Mouse (Mus musculus) thymus, postnatal 14 days (tissue): ENCODE results near the gene Efna1.
A peak's percentile ranks its signal among the peaks of the same experiment; 100 is the strongest.

Source experiments
- DNase-seq: peaks from one replicate; pipeline ENCODE4 v3.0.0; 2021

Efna1 gene

DNA sequence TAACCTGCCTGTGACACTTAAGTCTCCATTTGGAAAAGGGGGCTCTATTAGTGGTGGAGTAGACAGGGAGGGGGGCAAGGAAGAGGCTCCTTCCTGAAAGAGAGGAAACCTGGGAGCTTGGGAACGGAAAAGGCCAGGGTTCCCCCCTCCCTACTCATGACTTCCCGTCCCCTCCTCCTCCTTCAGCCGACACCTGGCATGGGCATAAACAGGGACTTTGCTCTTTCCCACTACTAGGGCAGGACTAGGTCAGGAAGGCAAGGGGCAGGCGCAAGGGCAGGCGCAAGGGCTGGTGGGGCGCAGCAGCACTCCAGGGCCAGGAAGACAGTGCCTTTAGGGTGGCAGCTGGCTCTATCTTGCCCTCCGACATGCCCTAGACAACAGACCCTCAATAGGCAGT lies 2.8 kb downstream of the Efna1 start:
- no peak for DNase-seq

DNA sequence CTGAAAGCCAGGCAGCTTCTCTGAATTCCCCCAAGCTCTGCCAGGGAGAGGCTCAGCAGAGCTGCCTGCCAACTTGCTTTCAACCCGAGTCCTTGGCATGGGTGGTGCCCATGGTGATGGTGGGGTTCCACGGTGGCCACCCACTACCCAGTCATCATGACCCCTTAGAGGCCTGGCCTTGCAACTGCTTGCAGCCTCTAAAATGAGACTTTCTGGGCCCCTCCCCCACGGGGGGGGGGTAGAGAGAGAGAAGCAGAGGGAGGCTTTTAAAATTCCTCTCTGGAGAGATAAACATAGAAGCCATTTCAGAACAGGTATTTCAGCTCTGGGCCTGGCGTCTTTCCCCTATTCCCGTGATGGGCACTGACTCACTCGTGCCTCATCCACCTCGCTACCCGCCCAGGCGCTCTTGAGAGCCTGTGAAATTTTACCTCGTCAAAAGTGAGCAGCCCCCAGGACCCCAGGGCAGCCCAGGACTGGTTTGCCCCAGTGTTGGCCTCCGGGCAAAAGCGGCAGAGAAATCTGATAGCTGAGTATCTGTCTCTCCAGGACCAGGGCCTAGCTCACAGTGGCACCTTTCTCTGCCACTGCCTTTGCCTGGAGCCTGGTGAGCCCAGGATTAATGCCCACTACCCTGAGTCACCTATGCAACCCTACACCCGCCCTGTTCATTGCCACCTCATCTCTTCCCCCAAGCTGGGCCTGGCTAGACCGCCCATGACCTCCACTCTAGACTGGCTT lies 3.5 kb downstream of the Efna1 start:
- DNase-seq: no peak

DNA sequence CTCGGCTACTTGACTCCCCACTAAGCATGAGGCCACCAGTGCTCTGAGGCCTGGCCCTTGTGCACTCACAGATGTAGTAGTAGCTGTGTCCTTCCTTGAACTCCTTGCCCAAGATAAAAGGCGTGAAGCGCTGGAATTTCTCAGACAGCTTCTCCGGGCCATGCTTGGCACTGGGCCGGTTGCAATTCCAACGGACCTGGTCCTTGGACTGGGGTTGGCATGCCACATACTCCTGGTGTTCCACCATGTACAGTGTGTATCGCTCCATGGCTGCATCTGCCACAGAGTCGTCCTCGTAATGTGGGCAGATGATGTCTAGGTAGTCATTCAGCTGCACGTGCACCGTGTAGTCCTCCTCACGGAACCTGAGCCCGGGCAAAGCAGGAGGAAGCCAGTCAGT lies 4.9 kb downstream of the Efna1 start:
- no peak for DNase-seq

DNA sequence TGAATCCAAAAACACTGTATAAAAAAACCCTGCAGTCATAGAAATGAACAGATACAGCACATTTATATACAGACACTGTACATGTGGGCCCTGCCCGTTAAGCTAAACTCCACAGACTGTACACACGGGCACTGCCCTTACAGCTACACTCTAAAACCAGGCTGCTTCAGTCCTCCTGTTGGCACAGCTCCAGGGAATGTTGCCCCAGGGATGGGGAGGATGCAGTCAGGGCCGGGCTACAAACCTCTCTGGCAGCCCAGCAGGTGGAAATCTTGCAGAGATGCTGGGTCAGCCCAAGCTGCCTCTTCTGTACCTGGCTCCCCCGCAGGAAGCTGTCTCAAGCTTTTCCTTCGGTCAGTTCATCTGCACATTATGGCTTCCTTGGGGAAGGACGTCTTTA lies 9.2 kb downstream of the Efna1 start:
- DNase-seq: no peak

DNA sequence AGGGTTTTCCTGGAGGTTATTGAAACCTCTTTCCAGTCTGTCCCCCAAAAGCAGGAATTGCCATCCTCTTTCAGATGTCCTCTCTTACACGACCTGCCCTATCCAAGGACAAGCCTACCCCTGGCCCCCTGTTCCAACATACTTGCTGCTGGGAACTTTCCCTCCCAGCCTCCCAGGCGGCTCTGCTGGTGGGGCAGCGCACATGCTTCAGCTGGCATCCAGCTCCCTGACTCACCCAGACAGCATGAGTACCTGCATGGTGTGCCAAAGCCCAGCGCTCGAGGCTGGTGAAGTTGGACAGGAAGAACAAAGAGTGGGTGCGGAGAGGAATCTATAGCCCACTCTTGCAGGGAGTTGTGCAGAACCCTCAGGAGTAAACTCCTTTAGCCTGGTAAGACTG lies 10.1 kb downstream of the Efna1 start:
- peak; percentile 23 for DNase-seq

DNA sequence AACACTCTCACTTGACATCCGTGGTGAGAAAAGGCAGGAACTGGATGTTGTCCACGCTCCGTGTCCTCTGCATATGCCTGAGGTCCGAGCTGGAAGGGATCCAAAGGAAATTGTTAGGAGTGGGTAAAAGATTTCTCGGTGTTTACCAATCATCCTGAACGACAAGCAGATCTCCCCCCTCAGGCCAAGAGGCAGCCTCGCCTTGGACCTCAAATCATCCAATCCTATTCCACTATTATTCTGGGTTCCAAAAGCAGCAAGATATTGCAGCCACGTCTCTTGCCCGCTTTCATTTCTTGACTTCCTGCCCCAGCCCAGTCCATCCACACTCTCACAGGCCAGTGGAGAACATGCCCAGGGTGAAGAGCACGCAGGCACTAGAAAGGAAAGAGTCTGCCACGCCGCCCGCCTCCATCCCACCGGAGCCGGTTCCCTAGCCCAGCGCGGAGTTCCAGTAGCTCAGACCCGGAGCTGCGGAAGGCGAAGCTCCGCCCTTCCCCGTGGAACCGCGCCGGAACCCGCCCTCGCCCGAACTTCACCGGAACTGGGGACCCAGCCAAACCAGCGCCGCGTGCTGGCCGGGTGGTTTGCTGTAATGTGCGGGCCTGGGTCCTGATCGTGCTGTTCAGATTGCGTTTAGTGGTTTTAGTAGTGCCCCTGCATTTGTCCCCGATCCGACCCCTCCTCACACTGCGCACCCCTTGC lies 10.7 kb downstream of the Efna1 start, which contains the start of gene Slc50a1:
Gene Slc50a1 (minus strand): TSS at position 520 of the 705 bp plus-strand sequence.
- peak; percentile 88 for DNase-seq

DNA sequence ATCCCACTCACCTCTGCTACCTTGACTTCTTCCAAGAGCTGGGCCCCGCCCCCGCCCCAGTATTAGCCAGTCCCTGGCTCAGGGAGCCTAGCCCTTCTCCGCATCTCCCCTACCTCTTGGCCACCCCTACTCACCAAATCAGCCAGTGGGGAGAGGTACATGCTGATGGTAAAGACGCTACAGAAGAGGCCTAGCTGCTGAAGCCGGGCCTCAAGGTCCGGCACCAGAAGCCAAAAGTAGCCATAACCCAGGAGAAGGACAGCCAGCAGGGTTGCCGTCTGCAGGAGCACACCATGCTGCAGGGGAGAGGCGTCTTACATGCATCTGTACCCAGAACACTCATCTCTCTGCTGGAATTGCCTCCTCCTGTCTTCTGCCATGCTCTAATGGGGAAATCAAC lies 12.0 kb downstream of the Efna1 start:
- no peak for DNase-seq

DNA sequence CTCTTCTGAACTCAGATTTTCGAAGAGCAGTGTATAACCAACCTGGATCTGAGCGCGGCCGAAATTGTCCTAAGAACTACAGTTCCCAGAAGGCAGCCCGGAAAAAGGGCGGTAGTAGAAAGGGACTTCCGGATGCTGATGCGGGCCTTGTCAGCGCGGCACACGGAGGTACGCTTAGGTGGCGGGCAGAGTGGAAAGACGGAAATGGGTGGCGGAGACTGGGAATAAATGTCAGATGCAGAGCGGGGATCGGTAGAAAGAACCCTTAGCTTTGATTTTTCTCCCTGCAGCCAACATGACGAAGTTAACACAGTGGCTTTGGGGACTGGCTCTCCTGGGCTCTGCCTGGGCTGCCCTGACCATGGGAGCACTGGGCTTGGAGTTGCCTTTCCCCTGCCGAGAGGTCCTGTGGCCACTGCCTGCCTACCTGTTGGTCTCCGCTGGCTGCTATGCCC lies 14.5 kb downstream of the Efna1 start:
- peak; percentile 84 for DNase-seq

DNA sequence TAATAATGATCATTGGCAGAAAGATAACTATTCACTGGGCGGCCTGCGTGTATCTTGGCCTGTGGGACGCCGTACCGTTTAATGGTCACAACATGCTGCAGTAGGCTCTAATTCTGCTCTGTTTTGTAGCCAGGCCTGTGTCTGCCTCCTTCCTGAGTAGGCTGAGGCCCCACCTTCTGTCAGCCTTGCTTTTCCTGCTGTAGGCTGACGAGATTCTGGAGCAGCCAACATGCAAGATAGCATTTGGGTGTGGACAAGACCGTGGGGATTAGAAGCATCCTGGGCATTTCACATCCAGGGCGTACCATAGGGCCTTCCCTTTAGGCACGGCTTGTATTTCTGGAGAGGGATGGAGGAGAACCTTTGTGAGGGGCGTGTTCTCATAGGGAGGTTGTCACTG lies 18.5 kb downstream of the Efna1 start:
- no peak for DNase-seq

DNA sequence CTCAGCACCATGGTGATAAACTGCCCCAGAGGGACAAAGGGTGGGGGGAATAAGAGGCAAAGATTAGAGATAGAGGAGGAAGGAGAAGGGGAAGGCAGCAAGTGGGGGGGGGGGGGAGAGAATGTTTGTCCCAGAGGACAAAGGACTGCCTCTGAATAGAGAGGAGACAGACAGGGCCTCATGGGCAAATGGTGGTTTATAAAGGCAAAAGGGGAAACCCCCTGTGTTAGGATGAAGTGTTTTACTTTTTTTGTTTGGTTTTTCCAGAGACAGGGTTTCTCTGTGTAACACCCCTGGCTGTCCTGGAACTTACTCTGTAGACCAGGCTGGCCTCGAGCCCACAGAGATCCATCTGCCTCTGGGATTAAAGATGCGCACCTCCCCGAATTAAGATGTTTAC lies 20.7 kb downstream of the Efna1 start:
- no peak for DNase-seq

DNA sequence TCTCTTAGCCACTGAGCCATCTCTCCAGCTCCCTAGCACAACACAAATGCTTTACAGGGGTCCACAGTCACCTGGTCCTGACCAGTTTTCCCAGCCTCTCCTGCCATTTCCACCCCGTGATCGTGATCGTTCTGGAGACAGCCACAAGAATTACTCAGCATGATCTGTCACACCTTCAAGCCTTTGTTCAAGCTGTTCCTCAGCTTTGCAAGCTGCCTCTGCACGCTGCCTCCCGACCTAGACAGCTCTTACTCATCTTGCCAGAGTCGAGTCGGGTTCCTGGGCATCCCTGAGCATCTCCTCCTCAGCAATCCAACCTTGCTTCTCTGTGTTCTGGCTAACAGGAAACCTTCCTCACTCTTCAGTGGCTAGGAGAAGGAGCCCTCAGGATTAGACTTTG lies 21.9 kb downstream of the Efna1 start, which contains the start of gene Dpm3:
Gene Dpm3 (plus strand): TSS at position 283 of the 400 bp plus-strand sequence.
- DNase-seq: no peak

DNA sequence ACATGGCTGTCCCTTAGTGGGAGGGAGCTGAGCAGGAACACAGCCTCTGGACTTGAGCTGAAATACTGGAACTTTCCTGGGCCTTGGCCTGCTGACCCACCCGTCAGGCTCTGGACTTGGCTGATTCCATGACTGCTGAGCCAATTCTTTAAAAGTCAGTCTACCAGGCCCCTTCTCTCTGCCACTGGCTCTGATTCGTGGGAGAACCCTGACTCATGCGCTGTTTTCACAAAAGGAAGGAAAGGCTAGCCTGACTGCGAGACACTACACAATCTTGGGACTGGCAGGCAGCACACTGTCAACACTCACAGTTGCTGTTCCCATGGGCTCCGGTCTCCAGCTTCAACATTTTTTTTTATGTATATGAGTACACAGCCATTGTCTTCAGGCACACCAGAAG lies 24.8 kb downstream of the Efna1 start:
- no peak for DNase-seq

DNA sequence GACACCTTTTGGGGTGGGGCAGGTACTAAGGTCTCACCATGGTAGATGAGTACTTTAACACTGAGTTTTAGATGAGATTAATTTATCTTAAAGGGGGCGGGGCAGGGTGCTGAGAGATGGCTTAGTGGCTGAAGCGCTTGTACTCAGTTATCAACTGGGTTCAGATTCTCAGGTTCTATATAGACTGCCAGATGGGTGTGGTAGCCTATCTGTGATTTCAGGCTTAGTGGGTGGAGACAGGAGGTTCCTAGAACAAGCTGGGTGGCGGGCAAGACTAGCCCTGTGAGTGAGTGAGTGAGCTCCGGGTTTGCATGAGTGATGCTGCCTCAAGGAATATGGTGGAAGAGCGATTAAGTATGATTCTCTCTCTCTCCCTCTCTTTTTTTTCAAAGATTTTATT lies 25.9 kb downstream of the Efna1 start:
- DNase-seq: no peak

DNA sequence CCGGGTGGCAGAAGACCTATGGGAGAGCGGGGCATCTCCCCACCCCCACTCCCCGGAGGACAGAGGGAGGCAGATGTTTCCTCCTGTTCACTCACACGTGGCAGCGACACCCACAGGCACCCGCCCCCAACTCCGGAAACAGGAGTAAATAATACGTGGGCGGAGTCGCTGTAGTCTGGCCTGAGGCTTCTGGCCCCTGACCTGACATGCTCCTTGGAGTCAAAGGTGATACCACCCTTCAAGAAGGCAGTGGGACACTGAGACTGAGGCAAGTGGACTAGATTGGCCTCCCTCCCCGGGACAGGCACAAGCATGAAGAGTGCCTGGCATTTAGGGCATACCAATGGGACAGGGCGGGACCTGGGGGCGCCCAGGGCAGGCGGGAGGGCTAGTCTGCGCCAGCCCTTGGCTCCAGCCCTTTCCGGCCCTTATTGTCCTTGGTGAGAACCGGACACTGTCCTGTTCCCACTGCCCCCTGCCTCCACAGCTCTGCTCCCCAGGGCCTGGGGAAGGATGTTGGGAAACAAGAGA lies 29.5 kb downstream of the Efna1 start:
- DNase-seq: peak; percentile 85

DNA sequence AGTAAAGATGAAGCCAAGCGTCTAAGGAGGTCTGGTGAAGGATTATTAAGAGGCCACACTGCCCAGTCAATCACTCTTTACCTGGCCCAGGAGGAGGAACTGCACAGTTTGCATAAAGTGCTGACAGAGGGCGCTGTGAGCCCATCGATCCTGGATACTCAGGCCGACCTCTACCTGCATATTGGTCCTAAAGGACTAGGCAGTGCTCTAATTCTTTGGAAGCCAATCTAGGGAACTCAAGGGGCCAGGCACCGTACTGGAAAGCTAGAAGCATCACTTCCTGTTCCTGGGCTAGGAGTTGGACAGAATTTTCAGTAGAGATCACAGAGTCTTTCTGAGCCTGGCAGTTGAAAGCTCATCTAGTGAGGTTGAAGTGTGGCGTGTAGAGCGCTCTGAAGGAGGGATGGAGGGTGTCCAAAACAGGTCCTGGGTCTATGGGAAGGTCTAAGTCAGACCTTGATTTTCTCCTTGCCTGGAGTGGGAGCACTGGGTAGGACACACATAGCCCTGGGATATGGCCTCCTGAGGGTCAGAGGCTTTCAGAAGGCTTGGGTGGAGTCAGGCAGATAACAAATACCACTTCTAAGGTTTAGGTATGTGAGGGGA lies 30.4 kb downstream of the Efna1 start:
- peak; percentile 72 for DNase-seq

DNA sequence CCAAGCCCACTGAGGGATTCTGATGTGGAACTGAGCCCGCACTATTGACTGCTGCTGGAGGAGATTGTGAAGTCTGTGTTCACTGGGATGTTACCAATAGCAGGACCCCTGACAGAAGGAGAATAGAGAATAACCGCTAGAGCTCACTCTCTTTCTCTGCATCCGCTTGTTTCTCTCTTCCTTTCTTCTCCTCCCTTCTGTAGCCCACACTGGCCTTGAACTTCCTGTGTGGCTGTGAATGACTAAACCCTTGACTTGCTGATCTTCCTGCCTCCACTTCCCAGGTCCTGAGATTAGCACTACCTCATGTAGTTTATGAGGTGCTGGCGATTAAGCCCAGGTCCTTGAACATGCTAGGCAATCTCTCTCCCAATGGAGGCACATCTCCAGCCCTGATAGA lies 33.5 kb downstream of the Efna1 start:
- DNase-seq: no peak

DNA sequence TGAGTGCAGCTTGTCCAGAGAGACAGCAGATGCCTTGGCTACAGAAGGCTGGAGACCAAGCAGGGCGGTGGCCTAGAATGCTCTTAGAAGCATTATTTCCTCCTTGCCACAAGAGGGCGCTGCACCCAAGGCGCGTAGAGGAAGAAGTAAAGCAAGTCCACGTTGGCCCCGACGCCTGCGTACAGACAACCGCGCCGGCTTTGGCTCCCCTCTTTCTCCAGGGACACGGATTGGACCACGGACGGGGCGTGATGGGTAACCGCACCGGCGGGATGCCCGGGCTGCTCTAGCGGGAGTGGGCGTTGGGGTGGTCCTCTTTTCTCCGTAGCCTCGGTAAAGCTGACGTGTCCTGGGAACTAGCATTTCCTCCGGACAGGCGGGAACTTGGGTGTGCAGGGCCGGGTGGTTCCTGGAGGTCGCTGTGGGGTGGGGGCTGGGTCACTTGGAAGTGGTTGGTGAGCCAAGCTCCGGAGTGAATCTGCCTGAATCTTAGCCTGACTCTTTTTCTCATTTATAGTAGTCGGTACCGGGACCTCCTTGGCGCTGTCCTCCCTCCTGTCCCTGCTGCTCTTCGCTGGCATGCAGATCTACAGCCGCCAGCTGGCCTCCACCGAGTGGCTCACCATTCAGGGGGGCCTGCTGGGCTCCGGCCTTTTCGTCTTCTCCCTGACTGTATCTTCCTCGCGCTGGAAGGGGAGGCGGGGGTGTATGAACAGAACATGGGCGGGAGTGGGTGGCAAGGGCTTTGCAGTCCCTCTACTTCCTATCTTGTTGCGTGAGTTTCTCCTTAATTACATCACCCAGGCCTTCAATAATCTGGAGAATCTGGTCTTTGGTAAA lies 34.5 kb downstream of the Efna1 start, which contains the start of gene Trim46:
Gene Trim46 (minus strand): TSS at position 49 of the 840 bp plus-strand sequence.
- DNase-seq: peak; percentile 87

DNA sequence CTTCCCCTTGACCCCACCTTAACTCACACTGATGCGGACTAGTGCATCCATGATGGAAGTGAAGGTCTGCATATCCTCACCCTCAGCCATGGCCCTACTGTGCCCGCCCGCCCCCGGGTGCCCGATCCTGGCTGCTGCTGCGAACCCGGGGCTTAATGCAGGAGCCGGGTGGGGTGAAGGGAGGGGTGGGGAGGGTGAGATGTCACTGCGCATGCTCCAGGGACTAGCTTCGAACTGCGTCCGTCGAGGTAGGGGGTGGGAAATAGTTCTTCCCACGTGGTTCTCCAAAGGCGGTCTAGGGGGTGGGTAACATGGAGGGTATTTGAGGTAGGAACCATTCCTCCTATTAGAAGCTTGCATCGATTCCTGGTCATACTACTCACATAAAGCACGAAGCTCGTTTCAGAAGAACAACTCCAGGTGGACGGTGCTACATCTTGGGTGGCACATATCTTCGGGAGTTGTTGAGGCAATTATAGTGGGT lies 35.2 kb downstream of the Efna1 start, which contains the start of gene Krtcap2:
Gene Krtcap2 (plus strand): TSS at position 279 of the 484 bp plus-strand sequence.
- peak; percentile 48 for DNase-seq

DNA sequence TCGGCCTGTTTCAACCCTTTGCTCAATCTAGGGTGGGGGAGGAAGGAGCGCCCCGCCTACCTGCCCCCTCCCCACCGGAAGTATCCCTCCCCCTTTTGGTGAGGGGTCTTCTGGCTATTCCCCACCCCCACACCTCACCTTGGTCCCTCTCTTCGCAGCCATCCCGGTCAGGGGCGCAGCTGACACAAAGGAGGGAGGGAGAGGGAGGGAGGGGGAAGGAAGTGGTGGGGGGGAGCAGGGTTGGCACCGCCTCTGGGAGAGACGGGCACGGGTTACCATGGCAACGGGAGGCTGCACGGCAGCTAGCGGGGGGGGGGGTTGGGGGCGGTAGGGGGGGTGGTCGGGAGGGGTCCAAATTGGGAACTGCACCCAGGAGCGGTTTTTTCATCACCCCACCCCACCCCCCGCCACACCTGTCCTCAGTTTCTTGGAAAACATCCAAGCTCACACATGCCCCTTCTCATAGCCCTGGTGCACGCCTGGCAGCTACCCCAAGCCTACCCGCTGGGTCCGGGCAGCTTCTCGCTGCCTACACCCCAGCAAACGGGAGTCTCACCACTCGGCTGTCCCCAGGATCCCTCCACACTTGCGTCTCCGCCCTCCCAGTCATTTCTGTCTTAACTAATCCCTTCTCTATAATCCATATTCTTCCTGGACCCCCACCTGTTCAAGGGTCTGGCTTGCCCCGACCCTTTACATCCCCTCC lies 35.8 kb downstream of the Efna1 start:
- DNase-seq: peak; percentile 78

DNA sequence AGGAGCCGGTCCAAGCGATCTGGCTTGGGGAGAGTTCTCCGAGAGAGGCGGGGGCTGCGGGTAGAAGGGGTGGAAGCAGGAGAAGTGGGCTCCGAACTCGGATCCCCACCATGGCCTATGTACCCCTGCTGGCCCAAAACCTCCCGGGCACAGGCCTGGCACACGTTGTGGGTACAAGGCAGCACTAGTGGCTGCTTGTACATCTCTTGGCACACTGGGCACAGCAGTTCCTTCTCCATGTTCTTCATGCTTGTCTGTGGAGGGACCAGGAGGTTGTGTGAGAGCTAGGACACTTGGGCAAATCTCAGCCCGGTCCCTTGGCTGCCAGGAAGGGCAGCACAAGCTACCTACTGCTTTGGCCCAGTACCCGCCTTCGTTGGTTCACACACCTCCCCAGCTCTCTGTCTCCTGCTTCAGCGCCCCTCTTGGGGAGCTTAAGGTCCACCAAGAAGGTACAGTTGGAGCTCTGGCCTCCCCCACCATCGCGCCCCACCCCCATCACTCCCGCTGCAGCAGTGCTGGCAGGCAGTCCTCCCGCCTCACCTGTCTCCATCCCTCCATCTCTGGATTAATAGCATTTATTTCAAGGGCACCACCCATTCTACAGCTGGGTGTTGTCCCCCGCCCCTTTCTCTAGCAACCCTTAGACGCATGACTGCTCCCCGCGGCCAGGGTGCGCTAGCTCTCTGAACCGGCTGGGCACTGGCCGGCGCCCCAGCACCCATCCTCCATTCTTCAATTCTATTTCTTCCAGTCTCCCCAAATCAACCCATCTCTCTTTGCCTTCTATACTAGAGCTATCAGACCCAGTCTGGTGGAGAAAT lies 36.6 kb downstream of the Efna1 start:
- peak; percentile 49 for DNase-seq

DNA sequence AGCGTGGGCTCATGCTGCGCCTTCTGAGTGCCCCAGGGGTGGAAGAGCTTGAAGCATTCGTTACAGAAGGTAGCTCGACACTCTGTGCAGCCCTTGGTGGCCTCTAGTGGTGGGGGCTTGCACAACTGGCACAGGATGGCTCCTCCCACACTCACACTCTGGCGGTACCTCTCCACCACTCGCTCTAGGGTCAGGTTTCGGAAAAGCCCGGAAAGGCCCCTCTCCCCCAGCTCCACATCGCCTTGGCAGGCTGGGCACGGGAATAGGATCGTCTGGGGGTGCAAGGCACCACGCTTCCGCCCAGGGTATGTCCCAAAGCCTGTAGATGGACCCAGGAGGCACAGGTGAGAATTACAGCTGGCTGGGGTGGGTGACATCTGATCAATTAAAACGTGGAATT lies 37.3 kb downstream of the Efna1 start:
- DNase-seq: peak; percentile 88
